Mouse (Mus musculus): Measurements from ENCODE around the gene Myo6. TPM values are rescaled to one million over a fixed set of nuclear protein-coding genes. Genes with fewer than 3 reads are reported as not detected.

Myo6 gene
- 14.1 and 16.0 TPM in 2 replicates for polyA plus RNA-seq (2012; rRNA removed)

DNA sequence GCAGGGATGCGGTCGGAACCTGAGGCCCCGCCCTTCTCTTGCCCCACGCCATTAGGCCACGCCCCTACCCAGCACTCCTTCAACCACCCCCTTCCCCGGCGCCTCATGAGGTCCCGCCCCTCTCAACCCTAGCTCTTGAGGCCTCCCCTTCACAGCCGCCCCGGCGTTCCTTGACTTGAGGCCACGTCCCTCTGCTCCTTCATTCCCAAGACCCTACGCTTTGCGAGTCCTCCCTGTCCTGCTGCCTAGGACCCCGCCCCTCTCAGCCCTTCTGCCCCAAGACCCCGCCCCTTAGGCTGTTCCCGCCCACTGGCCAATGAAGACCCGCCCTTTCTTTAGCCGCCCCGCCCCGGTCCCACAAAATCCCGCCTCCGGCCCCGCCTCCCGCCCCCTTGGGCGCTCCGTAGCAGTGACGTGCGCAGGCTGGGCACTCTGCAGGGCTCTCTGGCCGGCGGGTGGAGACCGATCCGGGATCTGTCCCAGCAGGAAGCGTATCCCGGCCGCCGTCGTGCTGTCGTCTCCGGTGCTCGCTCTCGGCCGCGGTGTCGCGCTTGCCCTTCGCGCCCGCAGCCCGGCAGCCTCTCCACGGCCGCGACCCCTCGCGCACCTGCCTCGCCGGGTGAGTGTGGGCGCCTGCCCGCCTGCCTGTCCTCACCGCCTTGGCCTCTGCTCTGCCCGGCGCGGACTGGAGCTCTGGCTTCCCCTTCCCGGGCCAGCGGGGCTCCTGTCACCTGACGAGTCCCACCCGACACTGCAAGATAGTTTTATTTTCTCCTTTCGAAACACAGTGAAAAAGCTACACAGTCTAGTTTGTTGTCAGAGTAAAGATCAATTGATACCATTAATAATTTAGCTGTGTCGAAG, at the start of gene Myo6:
Gene Myo6 (plus strand): TSS at position 421 of the 864 bp plus-strand sequence.

Other genes starting within 250 kb of the Myo6 start
- 2.6 and 3.6 TPM in 2 replicates for gene Filip1, start 152.2 kb upstream of the Myo6 start, polyA plus RNA-seq (2012; rRNA removed)
- 85.9 and 86.9 TPM in 2 replicates for gene Senp6, start 98.1 kb upstream of the Myo6 start, polyA plus RNA-seq (2012; rRNA removed)

All from central nervous system, embryonic 14 days (tissue).